Mouse (Mus musculus): ENCODE results near the gene Rtf1. TPM values are rescaled to one million over a fixed set of nuclear protein-coding genes. Genes with fewer than 3 reads are reported as not detected.
"Not testable (repeated sequence)": the region's sequence is repeated elsewhere in the genome, so short reads cannot be mapped to it uniquely, and the experiment has no call there.

The Rtf1 gene
- polyA plus RNA-seq, 1 experiment from 2014 or later: 23.9 TPM

- H3K36me3 ChIP-seq (ENCODE audit: control insufficient read depth, insufficient read depth): peaks cover 38% of the 10 kb centered on the region
- 82% methylated on average over 3 of the region's 3 CpGs for WGBS
These were observed 35.1 kb downstream of the Rtf1 start for GRCm38 (mm10) chr2:119710011-119710410.

GRCm38 (mm10) chr2:119715868-119716267 is 41.0 kb downstream of the Rtf1 start:
- not testable (repeated sequence) for H3K4me3 ChIP-seq (ENCODE audit: low read length); H3K4me2 ChIP-seq (ENCODE audit: low read depth, low read length); H3K27ac ChIP-seq (ENCODE audit: low read length); ATAC-seq (replicated peaks; ENCODE audit: extremely low read depth, insufficient read depth, low FRiP score); H3K27me3 ChIP-seq (ENCODE audit: control insufficient read depth, insufficient read depth, low read length); H3K9me3 ChIP-seq (replicated peaks; ENCODE audit: control insufficient read depth, low read length); H3K9ac ChIP-seq (ENCODE audit: low read length); H3K4me1 ChIP-seq (ENCODE audit: control insufficient read depth, insufficient read depth, low read length)
- H3K36me3 ChIP-seq (ENCODE audit: control insufficient read depth, insufficient read depth): peaks cover 43% of the 10 kb centered on the region
- WGBS: 89% methylated on average over 2 of the region's 2 CpGs

More at GRCm38 (mm10) chr2:119710011-119710410, 35.1 kb downstream of the Rtf1 start:
- no peak overlapping the region for H3K4me2 ChIP-seq (ENCODE audit: low read depth, low read length)
- no peak overlapping the region for H3K9ac ChIP-seq (ENCODE audit: low read length)
- no peaks in the 10 kb centered on the region for H3K9me3 ChIP-seq (replicated peaks; ENCODE audit: control insufficient read depth, low read length)
- H3K27ac ChIP-seq (ENCODE audit: low read length): no peak overlapping the region
- no peaks in the 10 kb centered on the region for H3K4me1 ChIP-seq (ENCODE audit: control insufficient read depth, insufficient read depth, low read length)
- no peaks in the 10 kb centered on the region for H3K27me3 ChIP-seq (ENCODE audit: control insufficient read depth, insufficient read depth, low read length)
- no peak for ATAC-seq (replicated peaks; ENCODE audit: extremely low read depth, insufficient read depth, low FRiP score)
- no peak overlapping the region for H3K4me3 ChIP-seq (ENCODE audit: low read length)

GRCm38 (mm10) chr2:119721070-119721469 is 46.2 kb downstream of the Rtf1 start:
- Histone ChIP-seq H3K9ac (ENCODE audit: low read length) (no peak overlapping the region), H3K4me2 (ENCODE audit: low read depth, low read length) (no peak overlapping the region), H3K27ac (ENCODE audit: low read length) (no peak overlapping the region), H3K36me3 (ENCODE audit: control insufficient read depth, insufficient read depth) (peaks cover 64% of the 10 kb centered on the region), H3K9me3 (replicated peaks; ENCODE audit: control insufficient read depth, low read length) (no peaks in the 10 kb centered on the region), H3K4me1 (ENCODE audit: control insufficient read depth, insufficient read depth, low read length) (no peaks in the 10 kb centered on the region), H3K27me3 (ENCODE audit: control insufficient read depth, insufficient read depth, low read length) (no peaks in the 10 kb centered on the region), H3K4me3 (ENCODE audit: low read length) (no peak overlapping the region)
- 92% methylated on average over 8 of the region's 8 CpGs for WGBS
- no peak for ATAC-seq (replicated peaks; ENCODE audit: extremely low read depth, insufficient read depth, low FRiP score)

- no peak overlapping the region for H3K4me3 ChIP-seq (ENCODE audit: low read length)
These were observed 53.0 kb downstream of the Rtf1 start for GRCm38 (mm10) chr2:119727762-119728416.

GRCm38 (mm10) chr2:119730735-119731134 is 55.9 kb downstream of the Rtf1 start:
- Histone ChIP-seq H3K27me3 (ENCODE audit: control insufficient read depth, insufficient read depth, low read length) (no peaks in the 10 kb centered on the region), H3K9me3 (replicated peaks; ENCODE audit: control insufficient read depth, low read length) (no peaks in the 10 kb centered on the region), H3K9ac (ENCODE audit: low read length) (no peak overlapping the region), H3K4me2 (ENCODE audit: low read depth, low read length) (no peak overlapping the region), H3K36me3 (ENCODE audit: control insufficient read depth, insufficient read depth) (peaks cover 47% of the 10 kb centered on the region), H3K4me3 (ENCODE audit: low read length) (no peak overlapping the region), H3K4me1 (ENCODE audit: control insufficient read depth, insufficient read depth, low read length) (no peaks in the 10 kb centered on the region), H3K27ac (ENCODE audit: low read length) (no peak overlapping the region)
- ATAC-seq (replicated peaks; ENCODE audit: extremely low read depth, insufficient read depth, low FRiP score): no peak
- 86% methylated on average over 4 of the region's 4 CpGs for WGBS

More at GRCm38 (mm10) chr2:119727762-119728416, 53.0 kb downstream of the Rtf1 start:
- Histone ChIP-seq H3K9ac (ENCODE audit: low read length) (no peak overlapping the region), H3K27ac (ENCODE audit: low read length) (no peak overlapping the region), H3K9me3 (replicated peaks; ENCODE audit: control insufficient read depth, low read length) (no peaks in the 10 kb centered on the region), H3K27me3 (ENCODE audit: control insufficient read depth, insufficient read depth, low read length) (no peaks in the 10 kb centered on the region), H3K36me3 (ENCODE audit: control insufficient read depth, insufficient read depth) (peaks cover 55% of the 10 kb centered on the region), H3K4me1 (ENCODE audit: control insufficient read depth, insufficient read depth, low read length) (no peaks in the 10 kb centered on the region), H3K4me2 (ENCODE audit: low read depth, low read length) (no peak overlapping the region)
- ATAC-seq (replicated peaks; ENCODE audit: extremely low read depth, insufficient read depth, low FRiP score): no peak
- 88% methylated on average over 3 of the region's 3 CpGs for WGBS

GRCm38 (mm10) chr2:119737124-119737523 is 62.3 kb downstream of the Rtf1 start:
- H3K4me2 ChIP-seq (ENCODE audit: low read depth, low read length): 0 out of 2 replicates have a peak overlapping the region, but pooled peaks have one; percentile 9
- H3K4me3 ChIP-seq (ENCODE audit: low read length): no peak overlapping the region
- H3K9ac ChIP-seq (ENCODE audit: low read length): no peak overlapping the region
- H3K4me1 ChIP-seq (ENCODE audit: control insufficient read depth, insufficient read depth, low read length): peaks cover 19% of the 10 kb centered on the region
- H3K27ac ChIP-seq (ENCODE audit: low read length): no peak overlapping the region
- peaks cover 17% of the 10 kb centered on the region for H3K36me3 ChIP-seq (ENCODE audit: control insufficient read depth, insufficient read depth)
- no peaks in the 10 kb centered on the region for H3K9me3 ChIP-seq (replicated peaks; ENCODE audit: control insufficient read depth, low read length)
- 23% methylated on average over 12 of the region's 12 CpGs for WGBS
- no peak for ATAC-seq (replicated peaks; ENCODE audit: extremely low read depth, insufficient read depth, low FRiP score)
- H3K27me3 ChIP-seq (ENCODE audit: control insufficient read depth, insufficient read depth, low read length): no peaks in the 10 kb centered on the region

- H3K9me3 ChIP-seq (replicated peaks; ENCODE audit: control insufficient read depth, low read length): no peaks in the 10 kb centered on the region
- H3K4me3 ChIP-seq (ENCODE audit: low read length): no peak overlapping the region
- H3K36me3 ChIP-seq (ENCODE audit: control insufficient read depth, insufficient read depth): peaks cover under 1% of the 10 kb centered on the region; the same call in 1 of the 2 replicates
- H3K27me3 ChIP-seq (ENCODE audit: control insufficient read depth, insufficient read depth, low read length): peaks cover 13% of the 10 kb centered on the region
- peak overlapping the region; percentile 96; the same call in 1 of the 2 replicates for H3K4me2 ChIP-seq (ENCODE audit: low read depth, low read length)
- no peak overlapping the region for H3K27ac ChIP-seq (ENCODE audit: low read length)
- peaks cover 48% of the 10 kb centered on the region for H3K4me1 ChIP-seq (ENCODE audit: control insufficient read depth, insufficient read depth, low read length)
- WGBS: 34% methylated on average over 2 of the region's 2 CpGs
- no peak for ATAC-seq (replicated peaks; ENCODE audit: extremely low read depth, insufficient read depth, low FRiP score)
- no peak overlapping the region for H3K9ac ChIP-seq (ENCODE audit: low read length)
These were observed 65.7 kb downstream of the Rtf1 start for GRCm38 (mm10) chr2:119740567-119740966.

- H3K27me3 ChIP-seq (ENCODE audit: control insufficient read depth, insufficient read depth, low read length): peaks cover 13% of the 10 kb centered on the region
- no peaks in the 10 kb centered on the region for H3K9me3 ChIP-seq (replicated peaks; ENCODE audit: control insufficient read depth, low read length)
- under 1% methylated on average over 53 of the region's 53 CpGs for WGBS
- H3K36me3 ChIP-seq (ENCODE audit: control insufficient read depth, insufficient read depth): no peaks in the 10 kb centered on the region
- peaks cover 48% of the 10 kb centered on the region for H3K4me1 ChIP-seq (ENCODE audit: control insufficient read depth, insufficient read depth, low read length)
- H3K4me3 ChIP-seq (ENCODE audit: low read length): peak within 1 kb of the TSS; percentile 67
- peak within 1 kb of the TSS; percentile 96 for H3K4me2 ChIP-seq (ENCODE audit: low read depth, low read length)
- ATAC-seq (replicated peaks; ENCODE audit: extremely low read depth, insufficient read depth, low FRiP score): peak; percentile 87
- H3K9ac ChIP-seq (ENCODE audit: low read length): peak within 1 kb of the TSS; percentile 81
- peak within 1 kb of the TSS; percentile 93 for H3K27ac ChIP-seq (ENCODE audit: low read length)
These were observed 66.9 kb downstream of the Rtf1 start, which contains the start of gene Itpka for GRCm38 (mm10) chr2:119741581-119742411. Itpka (plus strand) TSS chr2:119742337.
